Mouse (Mus musculus): ENCODE results near the gene Rbm19. TPM values are rescaled to one million over a fixed set of nuclear protein-coding genes. Genes with fewer than 3 reads are reported as not detected.

Gene Rbm19
- total RNA-seq, 2 experiments from 2014 or later, result 18.9 to 23.3 TPM

- H3K4me3 ChIP-seq, result no peak overlapping the region
- H3K27ac ChIP-seq, result no peak overlapping the region
- DNase-seq (ENCODE audit: low spot score in 2 of 2), result no peak
- peak; percentile 66 for TF ChIP-seq CTCF (conservative IDR thresholded peaks at IDR 0.05)
These were observed 88.1 kb downstream of the Rbm19 start for GRCm38 (mm10) chr5:120204316-120204715.

GRCm38 (mm10) chr5:120206313-120206943 is 90.2 kb downstream of the Rbm19 start:
- Histone ChIP-seq H3K27ac (no peak overlapping the region), H3K4me3 (no peak overlapping the region)
- no peak for DNase-seq (ENCODE audit: low spot score in 2 of 2)
- no peak for TF ChIP-seq CTCF (conservative IDR thresholded peaks at IDR 0.05)

DNA sequence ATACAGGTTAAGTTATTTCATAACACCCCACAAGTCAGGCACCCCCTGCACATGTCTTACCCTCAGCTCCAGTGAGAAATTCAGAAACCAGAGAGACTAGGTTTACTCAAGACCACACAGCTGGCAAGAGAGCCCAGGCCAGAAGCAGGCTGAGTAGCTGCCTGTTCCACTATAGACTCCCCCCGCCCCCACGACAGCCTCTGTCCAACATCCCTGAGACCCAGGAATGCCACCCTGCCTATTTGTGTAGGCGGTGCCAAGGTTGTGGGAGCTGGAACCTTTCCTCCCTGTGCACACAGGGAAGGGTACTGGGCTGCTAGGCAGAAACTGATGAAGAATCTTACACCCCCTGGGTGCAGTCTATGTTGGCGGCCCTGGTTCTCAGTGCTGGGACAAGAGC is 91.2 kb downstream of the Rbm19 start:
- no peak for TF ChIP-seq CTCF (conservative IDR thresholded peaks at IDR 0.05)
- H3K27ac ChIP-seq, result no peak overlapping the region
- DNase-seq (ENCODE audit: low spot score in 2 of 2), result no peak
- no peak overlapping the region for H3K4me3 ChIP-seq

GRCm38 (mm10) chr5:120210668-120211067 is 94.4 kb downstream of the Rbm19 start:
- no peak for TF ChIP-seq CTCF (conservative IDR thresholded peaks at IDR 0.05)
- DNase-seq (ENCODE audit: low spot score in 2 of 2), result no peak
- Histone ChIP-seq H3K27ac (no peak overlapping the region), H3K4me3 (no peak overlapping the region)

GRCm38 (mm10) chr5:120211182-120211581 is 94.9 kb downstream of the Rbm19 start:
- peak in 1 of 2 experiments; percentile 39 for DNase-seq (ENCODE audit: low spot score in 2 of 2)
- Histone ChIP-seq H3K4me3 (peak overlapping the region; percentile 8; the same call in 1 of the 2 replicates), H3K27ac (no peak overlapping the region)
- TF ChIP-seq CTCF (conservative IDR thresholded peaks at IDR 0.05), result peak; percentile 84

DNA sequence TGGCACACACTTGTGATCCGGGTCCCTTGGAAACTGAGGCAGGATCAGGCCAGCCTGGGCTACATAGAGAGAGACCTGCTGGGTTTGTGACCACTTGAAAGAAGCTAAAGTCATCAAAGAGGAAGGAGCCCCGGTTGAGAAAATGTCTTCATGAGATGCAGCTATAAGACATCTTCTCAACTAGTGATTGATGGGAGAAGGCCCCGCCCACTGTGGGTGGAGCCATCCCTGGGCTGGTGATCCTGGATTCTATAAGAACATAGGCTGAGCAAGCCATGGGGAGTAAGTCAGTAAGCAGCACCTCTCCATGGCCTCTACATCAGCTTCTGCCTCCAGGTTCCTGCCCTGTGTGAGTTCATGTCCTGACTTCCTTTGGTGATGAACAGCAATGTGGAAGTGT is 98.2 kb downstream of the Rbm19 start:
- no peak overlapping the region for H3K27ac ChIP-seq
- TF ChIP-seq CTCF (conservative IDR thresholded peaks at IDR 0.05), result no peak

DNA sequence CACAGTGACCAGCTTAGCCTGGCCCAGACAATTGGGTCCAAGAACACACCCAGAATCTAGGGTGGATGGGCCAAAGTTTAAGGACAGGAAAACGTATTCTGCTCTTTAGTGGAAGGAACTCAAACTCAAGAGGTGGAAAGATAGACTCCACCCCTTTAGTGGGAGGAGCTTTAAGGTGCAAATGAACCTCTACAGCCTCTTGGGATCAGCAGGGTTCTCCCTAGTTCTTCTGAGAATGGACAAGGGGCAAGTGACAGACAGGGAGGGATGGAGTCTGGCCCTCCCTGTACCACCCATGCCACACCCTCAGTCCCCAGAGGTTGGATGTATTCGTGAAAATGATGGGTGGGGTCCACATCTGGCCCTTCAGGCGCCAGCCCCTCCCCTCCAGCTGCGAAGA is 105.0 kb downstream of the Rbm19 start:
- no peak overlapping the region for H3K4me3 ChIP-seq
- no peak overlapping the region for H3K27ac ChIP-seq
- DNase-seq (ENCODE audit: low spot score in 2 of 2), result no peak
- no peak for TF ChIP-seq CTCF (conservative IDR thresholded peaks at IDR 0.05)

More for the DNA sequence above, 98.2 kb downstream of the Rbm19 start:
- no peak overlapping the region for H3K4me3 ChIP-seq
- DNase-seq (ENCODE audit: low spot score in 2 of 2), result no peak

DNA sequence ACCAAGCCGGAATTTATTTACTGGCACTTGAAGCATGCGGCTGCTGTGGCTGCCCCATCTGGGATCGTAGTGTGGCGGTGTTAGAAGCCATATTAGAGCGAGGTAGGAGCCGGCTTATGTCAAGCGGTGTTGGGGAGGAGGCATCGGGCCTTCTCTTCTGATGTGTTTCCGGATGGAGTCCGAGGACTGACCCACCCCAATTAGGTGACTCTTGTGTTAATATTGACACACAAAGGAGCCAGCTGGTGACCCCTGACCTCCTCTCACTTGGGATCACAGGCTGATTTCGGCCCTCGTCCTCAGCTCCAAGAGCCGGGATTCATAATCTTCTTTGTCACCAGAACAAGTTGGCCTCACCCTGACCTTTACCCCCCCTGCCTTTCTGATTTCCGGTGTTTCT is 109.1 kb downstream of the Rbm19 start:
- Histone ChIP-seq H3K4me3 (no peak overlapping the region), H3K27ac (no peak overlapping the region)
- no peak for DNase-seq (ENCODE audit: low spot score in 2 of 2)
- TF ChIP-seq CTCF (conservative IDR thresholded peaks at IDR 0.05), result no peak

- DNase-seq (ENCODE audit: low spot score in 2 of 2), result no peak
- Histone ChIP-seq H3K27ac (no peak overlapping the region), H3K4me3 (no peak overlapping the region)
- no peak for TF ChIP-seq CTCF (conservative IDR thresholded peaks at IDR 0.05)
These were observed 112.5 kb downstream of the Rbm19 start for GRCm38 (mm10) chr5:120228613-120229409.

DNA sequence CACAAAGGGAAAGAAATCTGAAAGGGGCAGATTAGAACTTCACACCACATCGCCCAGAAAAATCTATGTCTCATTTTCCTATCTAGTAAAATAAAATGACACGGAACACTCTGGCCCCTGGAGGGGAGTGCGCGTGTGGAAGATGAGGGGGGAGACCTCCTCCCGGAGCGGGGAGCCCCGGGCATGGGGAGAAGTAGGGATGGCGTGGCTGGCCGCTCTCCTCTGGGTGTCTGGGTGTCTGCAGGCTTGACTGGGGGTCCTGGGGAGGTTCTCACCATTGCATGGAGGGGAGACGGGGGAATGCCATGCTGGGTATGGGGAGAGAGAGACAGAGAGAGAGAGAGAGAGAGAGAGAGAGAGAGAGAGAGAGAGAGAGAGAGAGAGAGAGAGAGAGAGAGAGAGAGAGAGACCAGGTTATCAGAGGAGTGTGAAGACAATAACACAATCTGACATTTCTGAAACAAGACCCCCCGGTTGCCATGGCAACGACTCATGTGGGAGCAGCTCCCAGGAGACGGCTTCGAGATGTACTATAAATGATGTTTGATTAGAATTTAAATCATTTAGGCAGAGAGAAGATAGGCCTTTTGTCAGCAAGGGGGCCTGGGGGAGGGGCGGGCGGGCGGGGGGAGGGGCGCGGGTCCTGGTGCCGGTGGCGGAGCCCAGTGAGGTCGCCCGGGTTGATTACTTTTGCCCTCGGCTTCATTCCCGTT is 115.3 kb downstream of the Rbm19 start:
- no peak overlapping the region; the same call in 1 of the 2 replicates for H3K4me3 ChIP-seq
- H3K27ac ChIP-seq, result peak overlapping the region; percentile 61; the same call in 1 of the 2 replicates
- TF ChIP-seq CTCF (conservative IDR thresholded peaks at IDR 0.05), result no peak
- DNase-seq (ENCODE audit: low spot score in 2 of 2), result peak; percentile 24 to 40

GRCm38 (mm10) chr5:120235147-120235546 is 118.9 kb downstream of the Rbm19 start:
- no peak for TF ChIP-seq CTCF (conservative IDR thresholded peaks at IDR 0.05)
- H3K27ac ChIP-seq, result peak overlapping the region; percentile 67
- no peak overlapping the region for H3K4me3 ChIP-seq
- DNase-seq (ENCODE audit: low spot score in 2 of 2), result no peak

GRCm38 (mm10) chr5:120235571-120235970 is 119.3 kb downstream of the Rbm19 start:
- Histone ChIP-seq H3K27ac (peak overlapping the region; percentile 67), H3K4me3 (no peak overlapping the region)
- TF ChIP-seq CTCF (conservative IDR thresholded peaks at IDR 0.05), result no peak
- peak; percentile 48 to 56 for DNase-seq (ENCODE audit: low spot score in 2 of 2)

DNA sequence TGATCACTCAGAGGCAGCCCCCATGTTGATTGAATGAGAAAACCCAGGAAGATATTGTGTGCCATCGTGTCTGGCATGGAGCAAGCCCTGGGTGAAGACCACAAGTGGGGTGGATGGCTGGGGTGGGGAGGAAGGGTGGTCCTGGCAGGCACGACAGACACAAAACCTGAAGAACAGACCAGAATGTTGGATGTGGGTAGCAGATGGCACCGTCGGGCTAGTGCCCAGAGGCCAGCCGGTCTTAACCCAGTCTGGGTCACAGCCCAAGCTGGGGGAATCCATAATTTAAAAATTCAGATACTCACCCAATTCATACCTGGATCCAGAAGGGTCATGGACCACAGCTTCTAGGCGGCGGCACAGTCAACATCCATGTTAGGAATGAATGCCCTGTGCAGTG is 123.8 kb downstream of the Rbm19 start:
- Histone ChIP-seq H3K27ac (no peak overlapping the region), H3K4me3 (no peak overlapping the region)
- no peak for DNase-seq (ENCODE audit: low spot score in 2 of 2)
- TF ChIP-seq CTCF (conservative IDR thresholded peaks at IDR 0.05), result no peak
